Mouse (Mus musculus): ENCODE data around the gene Trmt5. TPM values are rescaled to one million over a fixed set of nuclear protein-coding genes. Genes with fewer than 3 reads are reported as not detected.

The Trmt5 gene
- 29.6 and 38.1 TPM in 2 replicates for total RNA-seq (2017)

DNA sequence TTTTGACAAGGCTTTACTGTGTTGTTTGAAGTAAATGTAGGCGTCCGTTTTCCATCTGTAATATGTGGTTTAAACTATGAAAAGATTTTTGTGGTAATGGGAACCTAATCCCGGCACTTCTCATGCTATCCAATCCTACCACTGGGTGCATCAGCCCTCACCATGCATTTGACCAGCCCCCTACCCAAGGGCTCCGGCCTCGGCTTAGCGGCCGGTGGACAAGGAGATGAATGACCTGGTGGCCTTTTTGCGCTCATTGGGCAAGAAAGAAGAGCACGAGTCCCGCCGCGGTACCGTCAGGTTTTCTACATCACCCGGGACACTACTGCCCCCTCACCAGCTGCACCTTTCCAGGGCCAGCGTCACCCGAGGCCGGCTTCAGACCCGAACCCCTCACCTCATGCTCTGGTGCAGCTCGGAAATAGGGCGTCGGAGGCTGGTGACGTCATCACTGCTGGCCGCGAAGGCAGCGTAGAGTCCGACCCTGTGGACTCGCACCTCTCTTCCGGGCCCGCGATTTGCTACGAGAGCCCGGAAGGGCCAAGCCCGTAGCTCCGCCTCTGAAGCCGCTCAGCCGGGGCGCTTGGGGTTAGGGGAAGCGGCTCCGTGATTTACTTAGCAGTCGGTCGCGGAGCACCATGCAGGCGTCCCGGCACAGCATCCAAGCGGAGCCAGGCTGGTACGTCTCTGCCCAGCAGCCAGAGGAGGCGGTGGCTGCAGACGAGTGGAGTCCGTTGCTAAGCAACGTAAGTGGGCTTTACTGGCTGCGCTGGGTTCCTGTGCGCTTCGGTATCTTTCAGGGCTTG lies at the start of gene Trmt5, which contains the start of gene Slc38a6:
TSS of gene Trmt5 (minus strand) at position 424 of the 806 bp plus-strand sequence.
TSS of gene Slc38a6 (plus strand) at position 493 of the 806 bp plus-strand sequence.
- ATAC-seq (replicated peaks in 1 of 2; ENCODE audit: insufficient read depth in 1 of 2, low FRiP score in 2 of 2, low TSS enrichment in 1 of 2, low read depth in 1 of 2, poor library complexity in 2 of 2, severe bottlenecking in 2 of 2) = peak; percentile 93 to 95

GRCm38 (mm10) chr12:73334051-73334551 lies 47.6 kb upstream of the Trmt5 start:
- no peak for ATAC-seq (replicated peaks in 1 of 2; ENCODE audit: insufficient read depth in 1 of 2, low FRiP score in 2 of 2, low TSS enrichment in 1 of 2, low read depth in 1 of 2, poor library complexity in 2 of 2, severe bottlenecking in 2 of 2)

DNA sequence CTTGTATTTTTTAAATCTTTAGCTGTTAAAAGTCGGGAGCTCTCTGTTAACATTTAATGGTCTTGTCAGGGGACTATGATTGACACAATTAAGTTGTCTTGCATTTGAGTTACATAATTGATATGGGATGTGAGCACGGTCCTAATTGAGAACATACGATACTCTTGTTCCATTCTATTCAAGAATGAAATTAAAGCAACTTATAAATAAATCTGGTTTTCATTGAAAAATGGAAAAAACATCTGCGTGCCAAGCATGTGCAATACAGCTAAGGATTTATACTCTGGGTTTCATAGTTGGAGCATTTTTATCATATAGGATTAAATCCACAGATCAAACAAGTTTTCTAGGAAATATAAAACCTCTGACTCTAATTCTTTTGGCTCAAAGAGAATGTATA lies 46.2 kb upstream of the Trmt5 start:
- no peak for ATAC-seq (replicated peaks in 1 of 2; ENCODE audit: insufficient read depth in 1 of 2, low FRiP score in 2 of 2, low TSS enrichment in 1 of 2, low read depth in 1 of 2, poor library complexity in 2 of 2, severe bottlenecking in 2 of 2)

- no peak for ATAC-seq (replicated peaks in 1 of 2; ENCODE audit: insufficient read depth in 1 of 2, low FRiP score in 2 of 2, low TSS enrichment in 1 of 2, low read depth in 1 of 2, poor library complexity in 2 of 2, severe bottlenecking in 2 of 2)
Measured at GRCm38 (mm10) chr12:73330236-73330635, 43.7 kb upstream of the Trmt5 start.

GRCm38 (mm10) chr12:73328448-73329167 lies 42.1 kb upstream of the Trmt5 start:
- no peak for ATAC-seq (replicated peaks in 1 of 2; ENCODE audit: insufficient read depth in 1 of 2, low FRiP score in 2 of 2, low TSS enrichment in 1 of 2, low read depth in 1 of 2, poor library complexity in 2 of 2, severe bottlenecking in 2 of 2)

- ATAC-seq (replicated peaks in 1 of 2; ENCODE audit: insufficient read depth in 1 of 2, low FRiP score in 2 of 2, low TSS enrichment in 1 of 2, low read depth in 1 of 2, poor library complexity in 2 of 2, severe bottlenecking in 2 of 2) = no peak
Measured at GRCm38 (mm10) chr12:73327381-73327780, 40.9 kb upstream of the Trmt5 start.

GRCm38 (mm10) chr12:73325617-73326016 lies 39.1 kb upstream of the Trmt5 start:
- no peak for ATAC-seq (replicated peaks in 1 of 2; ENCODE audit: insufficient read depth in 1 of 2, low FRiP score in 2 of 2, low TSS enrichment in 1 of 2, low read depth in 1 of 2, poor library complexity in 2 of 2, severe bottlenecking in 2 of 2)

- no peak for ATAC-seq (replicated peaks in 1 of 2; ENCODE audit: insufficient read depth in 1 of 2, low FRiP score in 2 of 2, low TSS enrichment in 1 of 2, low read depth in 1 of 2, poor library complexity in 2 of 2, severe bottlenecking in 2 of 2)
Measured at GRCm38 (mm10) chr12:73325181-73325580, 38.7 kb upstream of the Trmt5 start.

DNA sequence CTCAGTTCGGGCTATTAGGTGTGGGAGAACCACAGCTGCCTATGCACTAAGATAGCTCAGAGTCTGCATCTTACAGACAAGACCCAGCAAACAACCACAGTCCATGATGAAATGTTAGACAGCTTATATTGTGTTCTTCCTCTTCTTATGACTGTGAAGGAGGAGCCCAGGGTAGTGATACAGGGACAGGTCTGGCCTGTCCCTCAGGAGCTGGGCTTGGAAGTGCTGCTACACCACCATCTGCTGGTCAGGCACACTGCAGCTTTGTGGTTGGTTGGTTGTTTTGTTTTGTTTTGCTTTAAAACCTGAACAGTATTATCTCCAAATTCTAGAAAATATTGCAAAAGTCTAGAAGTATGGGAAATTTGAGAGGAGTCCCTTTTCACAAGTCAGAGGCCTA lies 38.2 kb upstream of the Trmt5 start:
- peak; percentile 68 to 83 for ATAC-seq (replicated peaks in 1 of 2; ENCODE audit: insufficient read depth in 1 of 2, low FRiP score in 2 of 2, low TSS enrichment in 1 of 2, low read depth in 1 of 2, poor library complexity in 2 of 2, severe bottlenecking in 2 of 2)

GRCm38 (mm10) chr12:73324180-73324586 lies 37.7 kb upstream of the Trmt5 start:
- peak; percentile 12 to 47; a peak in 1 of 4 replicates for ATAC-seq (replicated peaks in 1 of 2; ENCODE audit: insufficient read depth in 1 of 2, low FRiP score in 2 of 2, low TSS enrichment in 1 of 2, low read depth in 1 of 2, poor library complexity in 2 of 2, severe bottlenecking in 2 of 2)

- no peak; a peak in 1 of 4 replicates for ATAC-seq (replicated peaks in 1 of 2; ENCODE audit: insufficient read depth in 1 of 2, low FRiP score in 2 of 2, low TSS enrichment in 1 of 2, low read depth in 1 of 2, poor library complexity in 2 of 2, severe bottlenecking in 2 of 2)
Measured at GRCm38 (mm10) chr12:73317706-73318686, 31.5 kb upstream of the Trmt5 start.

DNA sequence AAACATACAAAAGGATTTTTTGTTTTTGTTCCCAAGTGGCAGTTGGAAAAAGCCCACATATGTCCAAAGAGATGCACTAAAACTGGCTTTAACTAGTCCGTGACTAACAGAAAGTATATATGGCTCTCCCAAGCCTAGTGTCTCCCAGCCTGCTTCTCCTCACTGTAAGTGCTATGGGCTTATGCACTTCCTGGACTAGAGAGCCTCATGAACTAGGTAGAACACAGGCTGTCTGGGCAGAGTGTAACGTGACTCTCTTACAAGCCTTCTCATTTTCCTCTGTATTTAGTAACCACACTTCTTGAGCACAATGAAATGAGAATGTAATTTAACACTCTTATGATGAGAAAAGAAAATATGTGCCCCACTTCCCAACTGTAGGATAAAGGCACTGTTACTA lies 22.2 kb upstream of the Trmt5 start:
- ATAC-seq (replicated peaks in 1 of 2; ENCODE audit: insufficient read depth in 1 of 2, low FRiP score in 2 of 2, low TSS enrichment in 1 of 2, low read depth in 1 of 2, poor library complexity in 2 of 2, severe bottlenecking in 2 of 2) = no peak

GRCm38 (mm10) chr12:73307750-73308149 lies 21.2 kb upstream of the Trmt5 start:
- ATAC-seq (replicated peaks in 1 of 2; ENCODE audit: insufficient read depth in 1 of 2, low FRiP score in 2 of 2, low TSS enrichment in 1 of 2, low read depth in 1 of 2, poor library complexity in 2 of 2, severe bottlenecking in 2 of 2) = no peak

DNA sequence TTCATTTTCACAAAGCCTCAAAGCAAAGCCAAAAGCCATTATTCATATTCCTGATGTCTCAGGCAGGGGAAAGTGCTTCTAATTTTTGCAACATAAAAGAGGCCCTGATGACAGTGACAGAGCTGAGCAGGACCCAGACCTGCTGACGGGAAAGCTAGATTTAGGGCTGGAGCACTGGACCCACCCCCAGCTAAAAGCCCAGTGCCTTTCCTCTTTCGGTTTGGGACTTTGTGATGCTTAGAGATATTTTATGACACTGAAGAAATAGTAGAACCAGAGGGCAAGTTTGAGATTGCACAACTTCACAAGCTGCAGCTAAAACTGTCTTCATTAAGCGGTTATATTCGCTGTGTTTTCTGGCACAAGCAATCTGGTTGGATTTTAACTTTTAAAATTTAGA lies 18.1 kb upstream of the Trmt5 start:
- ATAC-seq (replicated peaks in 1 of 2; ENCODE audit: insufficient read depth in 1 of 2, low FRiP score in 2 of 2, low TSS enrichment in 1 of 2, low read depth in 1 of 2, poor library complexity in 2 of 2, severe bottlenecking in 2 of 2) = no peak

GRCm38 (mm10) chr12:73300531-73300930 lies 14.0 kb upstream of the Trmt5 start:
- no peak for ATAC-seq (replicated peaks in 1 of 2; ENCODE audit: insufficient read depth in 1 of 2, low FRiP score in 2 of 2, low TSS enrichment in 1 of 2, low read depth in 1 of 2, poor library complexity in 2 of 2, severe bottlenecking in 2 of 2)

- ATAC-seq (replicated peaks in 1 of 2; ENCODE audit: insufficient read depth in 1 of 2, low FRiP score in 2 of 2, low TSS enrichment in 1 of 2, low read depth in 1 of 2, poor library complexity in 2 of 2, severe bottlenecking in 2 of 2) = no peak
Measured at GRCm38 (mm10) chr12:73298621-73299020, 12.1 kb upstream of the Trmt5 start.

DNA sequence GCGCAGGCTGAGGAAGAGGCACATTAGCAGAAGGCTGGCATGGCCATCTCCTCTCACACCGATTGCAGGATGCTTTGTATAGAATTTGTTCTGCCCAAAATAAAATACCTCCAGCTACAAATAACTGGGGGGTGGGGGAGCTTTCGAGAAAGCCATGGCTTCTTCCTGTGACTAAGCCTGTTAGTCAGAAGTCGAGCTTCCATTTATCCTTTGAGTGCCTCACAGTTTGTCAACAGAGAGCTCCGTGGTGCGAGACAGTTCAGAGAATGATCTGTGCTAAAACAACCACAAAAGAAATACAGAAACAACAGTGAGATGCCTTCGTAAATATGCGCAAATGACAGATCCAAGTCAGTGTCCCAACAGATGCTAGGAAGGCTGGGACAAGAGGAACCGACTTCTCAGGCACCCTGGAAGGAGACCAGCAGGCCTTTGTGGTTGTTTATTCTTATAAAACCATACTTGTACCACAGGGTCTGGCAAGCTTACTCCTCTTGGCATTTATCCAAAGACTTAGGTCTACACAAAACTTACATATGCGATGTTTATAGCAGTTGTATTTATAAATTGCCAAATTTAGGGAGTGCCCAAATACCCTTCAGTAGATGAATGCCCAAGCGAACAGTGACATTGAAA lies 9.1 kb upstream of the Trmt5 start:
- no peak for ATAC-seq (replicated peaks in 1 of 2; ENCODE audit: insufficient read depth in 1 of 2, low FRiP score in 2 of 2, low TSS enrichment in 1 of 2, low read depth in 1 of 2, poor library complexity in 2 of 2, severe bottlenecking in 2 of 2)

Measured in hematopoietic stem cell, adult 5-6 weeks (primary cell).